Mouse (Mus musculus): ENCODE measurements at regions not wholly inside any gene's neighbourhood (a gene's known extent, or its start where the extent isn't known, plus 50 kb on each side); places are given as distances from the start of the nearest gene placed in this dataset.
"Not testable (repeated sequence)": the region's sequence is repeated elsewhere in the genome, so short reads cannot be mapped to it uniquely, and the experiment has no call there.

DNA sequence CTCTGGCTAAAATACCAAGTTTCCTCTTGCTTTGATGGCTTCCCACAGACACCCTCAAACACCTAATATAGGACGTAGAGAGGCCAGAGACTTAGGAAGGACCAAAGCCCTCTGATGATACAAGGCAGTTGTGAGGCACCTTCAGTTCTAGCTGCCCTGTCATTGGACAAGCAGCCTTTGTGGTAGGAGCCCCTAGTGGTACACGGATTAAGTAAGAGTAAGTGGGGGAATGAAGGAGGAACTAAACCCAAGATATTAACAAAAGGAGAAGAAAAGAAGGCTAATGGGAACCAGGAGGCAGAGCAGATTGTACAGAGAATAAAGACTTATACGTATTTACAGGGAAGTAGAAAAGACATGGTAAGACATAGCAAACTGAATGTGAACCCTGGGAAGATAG is 352.3 kb upstream of the Tmco5 start:
- DNase-seq, result not testable (repeated sequence)

GRCm38 (mm10) chr2:116536453-116536852 is 342.0 kb upstream of the Tmco5 start:
- no peak for DNase-seq

DNA sequence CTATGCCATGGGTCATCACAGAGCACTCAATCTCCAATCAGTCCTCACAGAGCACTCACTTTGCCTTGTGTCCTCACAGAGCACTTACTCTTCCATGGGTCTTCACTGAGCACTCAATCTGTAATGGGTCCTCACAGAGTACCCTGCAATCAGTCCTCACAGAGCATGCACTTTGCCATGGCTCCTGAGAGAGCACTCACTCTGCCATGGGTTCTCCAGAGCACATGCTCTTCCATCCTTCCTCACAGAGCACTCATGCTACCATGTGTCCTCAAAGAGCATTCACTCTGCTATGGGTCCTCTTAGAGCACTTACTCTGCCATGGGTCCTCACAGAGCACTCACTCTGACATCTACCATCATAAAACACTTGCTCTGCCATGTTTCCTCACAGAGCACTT is 319.1 kb upstream of the Tmco5 start:
- no peak for DNase-seq

DNA sequence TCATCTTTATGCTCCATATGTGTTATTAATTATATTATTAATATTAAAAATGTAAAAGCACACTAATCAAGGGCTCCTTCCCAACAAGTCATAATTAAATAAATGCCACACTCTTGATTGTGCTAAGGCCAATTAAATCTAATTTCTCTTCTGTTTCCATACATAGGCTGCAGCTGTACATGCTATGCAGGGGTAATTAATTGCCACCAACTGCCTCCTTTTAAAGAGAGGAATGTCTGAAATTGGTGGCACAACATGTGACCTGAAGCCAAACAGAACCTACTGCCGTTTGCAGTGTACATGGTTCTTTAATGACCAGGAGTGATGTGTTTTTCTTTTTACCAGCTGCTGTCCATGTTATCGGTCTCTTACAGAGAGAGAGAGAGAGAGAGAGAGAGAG is 294.5 kb upstream of the Tmco5 start:
- no peak for DNase-seq

GRCm38 (mm10) chr2:116586203-116586959 is 292.1 kb upstream of the Tmco5 start:
- DNase-seq, result no peak

- DNase-seq, result no peak
These were observed 272.6 kb upstream of the Tmco5 start for GRCm38 (mm10) chr2:116605869-116606268.

DNA sequence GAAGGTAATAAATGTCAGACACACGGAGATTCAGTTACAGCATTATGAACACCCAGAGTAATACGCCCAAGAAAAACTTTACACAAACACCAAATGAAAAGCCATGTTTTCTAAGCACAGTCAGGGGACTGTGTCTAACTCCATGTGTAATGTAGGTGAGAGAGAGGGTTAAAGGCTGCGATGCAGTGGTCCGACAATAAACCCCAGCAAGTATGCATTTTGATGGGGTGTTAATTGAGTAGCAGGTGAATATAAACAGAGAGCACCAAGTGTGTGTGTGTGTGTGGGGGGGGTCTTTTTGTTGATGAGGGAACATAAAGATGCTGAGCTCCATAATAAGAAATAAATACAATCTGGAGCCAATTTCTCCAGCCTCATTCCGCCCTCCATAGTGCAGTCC is 238.6 kb upstream of the Tmco5 start:
- DNase-seq, result no peak

GRCm38 (mm10) chr2:116652106-116652505 is 226.4 kb upstream of the Tmco5 start:
- no peak for DNase-seq

GRCm38 (mm10) chr2:116685756-116686155 is 192.7 kb upstream of the Tmco5 start:
- no peak for DNase-seq

- DNase-seq, result no peak
These were observed 180.9 kb upstream of the Tmco5 start for GRCm38 (mm10) chr2:116697542-116697941.

- DNase-seq, result no peak
These were observed 173.8 kb upstream of the Tmco5 start for GRCm38 (mm10) chr2:116704705-116705104.

- no peak for DNase-seq
These were observed 168.9 kb upstream of the Tmco5 start for GRCm38 (mm10) chr2:116709608-116710007.

DNA sequence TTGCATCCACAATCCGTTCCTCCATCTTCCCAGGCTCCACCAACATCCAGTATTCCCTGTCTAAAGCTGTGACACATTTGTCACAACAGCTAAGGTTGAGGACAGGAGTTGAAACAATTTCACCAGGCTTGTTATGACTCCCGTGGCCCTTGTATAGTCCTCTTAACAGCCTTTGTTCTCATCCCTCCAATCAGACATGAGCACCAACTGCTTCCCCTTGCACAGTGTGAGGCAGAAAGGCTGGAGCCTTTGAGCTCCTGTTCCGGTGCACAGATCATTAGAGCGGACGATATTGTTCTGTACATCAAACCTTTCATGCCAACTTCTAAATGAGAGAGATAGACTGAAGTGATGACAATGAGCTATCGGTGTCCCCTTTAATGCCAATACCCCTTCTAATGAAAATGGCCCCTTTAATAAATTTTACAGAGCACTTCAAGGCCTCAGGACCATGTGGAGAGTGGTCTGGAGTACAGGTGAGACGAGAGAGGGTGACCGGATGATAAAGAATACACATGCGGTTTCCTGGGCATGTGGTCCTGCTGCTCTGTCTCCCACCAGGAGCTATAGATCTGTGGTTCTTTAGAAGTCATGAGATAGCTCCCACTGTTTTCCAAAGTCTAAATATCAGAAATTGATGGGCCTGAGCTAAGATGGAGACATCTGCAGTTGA is 161.8 kb upstream of the Tmco5 start:
- DNase-seq, result no peak

DNA sequence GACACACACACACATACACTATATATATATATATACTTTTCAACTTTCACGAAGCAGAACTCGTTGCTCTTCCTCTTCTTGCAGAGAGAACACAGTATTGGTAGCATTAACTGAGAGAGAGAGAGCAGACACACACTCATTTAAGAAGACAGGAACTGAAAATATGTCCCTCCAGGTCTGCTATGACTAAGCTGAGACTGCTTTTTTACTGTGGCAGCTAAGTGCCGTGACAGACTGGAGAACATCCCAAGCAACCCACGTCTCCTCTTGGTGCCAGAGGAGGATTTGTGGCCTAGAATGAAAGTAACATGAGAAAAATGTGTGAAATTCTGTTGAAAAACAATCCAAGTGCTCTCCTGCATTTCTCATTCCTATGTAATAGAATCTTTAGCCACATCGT is 159.9 kb upstream of the Tmco5 start:
- peak; percentile 75 for DNase-seq

DNA sequence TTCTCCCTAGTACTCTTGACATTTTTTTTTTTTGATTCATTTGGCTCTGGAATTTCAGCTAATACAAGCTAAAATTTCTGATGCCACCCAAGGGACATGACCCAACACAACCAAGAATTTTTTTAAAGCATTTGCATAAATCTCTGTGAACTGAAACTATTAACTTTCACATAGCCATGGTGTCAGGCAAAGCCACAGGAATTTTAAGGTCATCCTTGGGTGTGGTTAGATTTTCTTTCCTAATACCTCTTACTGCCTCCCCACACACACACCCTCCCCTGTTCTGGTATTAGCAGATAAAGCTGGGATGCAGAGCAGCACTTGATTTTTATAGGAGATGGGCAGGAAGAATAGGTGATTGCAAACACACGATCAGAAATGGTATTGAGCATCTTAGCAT is 150.9 kb upstream of the Tmco5 start:
- DNase-seq, result no peak

DNA sequence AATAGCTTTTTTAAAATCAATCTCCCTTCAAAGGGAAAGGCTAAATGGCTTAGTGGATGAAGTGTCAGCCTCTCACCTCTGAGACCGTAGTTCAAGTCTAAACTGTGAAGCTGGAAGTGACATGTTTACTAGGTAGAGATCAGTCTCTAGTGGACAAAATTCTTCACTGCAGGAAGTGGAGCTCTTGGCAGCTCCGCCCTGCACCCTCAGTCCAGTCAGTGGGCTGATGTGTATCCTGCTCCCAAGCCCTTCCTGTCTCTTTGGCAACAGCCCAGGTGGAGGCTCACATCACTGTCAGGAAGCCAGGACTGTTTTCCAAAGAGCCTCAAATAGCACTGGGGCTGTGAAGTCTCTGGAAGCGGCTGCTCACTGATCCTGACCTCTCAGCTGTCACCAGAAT is 142.8 kb upstream of the Tmco5 start:
- DNase-seq, result peak; percentile 11

GRCm38 (mm10) chr2:116768459-116769047 is 109.9 kb upstream of the Tmco5 start:
- DNase-seq, result no peak

GRCm38 (mm10) chr2:116769186-116769585 is 109.3 kb upstream of the Tmco5 start:
- DNase-seq, result no peak

DNA sequence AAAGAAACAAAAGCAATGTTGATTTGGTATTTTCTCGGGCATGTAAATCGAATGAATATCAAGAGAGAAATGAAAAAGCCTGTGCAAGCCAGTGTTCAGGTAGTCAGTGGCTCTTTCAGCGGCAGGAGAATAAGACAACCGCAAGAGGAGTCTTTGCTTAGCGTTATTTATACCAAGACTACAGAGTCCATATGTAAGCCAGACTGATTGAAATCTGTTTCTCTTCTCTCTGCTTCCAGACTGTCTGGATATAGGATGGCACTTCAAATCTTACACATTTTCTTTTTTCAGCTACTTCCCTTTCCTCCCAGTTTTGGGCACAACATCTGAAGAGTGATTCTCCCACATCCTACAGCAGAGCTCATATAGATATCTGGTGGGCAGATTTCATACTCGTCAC is 105.9 kb upstream of the Tmco5 start:
- no peak for DNase-seq

GRCm38 (mm10) chr2:116800141-116800540 is 78.3 kb upstream of the Tmco5 start:
- DNase-seq, result no peak

- DNase-seq, result no peak
These were observed 76.9 kb upstream of the Tmco5 start for GRCm38 (mm10) chr2:116801578-116801977.

DNA sequence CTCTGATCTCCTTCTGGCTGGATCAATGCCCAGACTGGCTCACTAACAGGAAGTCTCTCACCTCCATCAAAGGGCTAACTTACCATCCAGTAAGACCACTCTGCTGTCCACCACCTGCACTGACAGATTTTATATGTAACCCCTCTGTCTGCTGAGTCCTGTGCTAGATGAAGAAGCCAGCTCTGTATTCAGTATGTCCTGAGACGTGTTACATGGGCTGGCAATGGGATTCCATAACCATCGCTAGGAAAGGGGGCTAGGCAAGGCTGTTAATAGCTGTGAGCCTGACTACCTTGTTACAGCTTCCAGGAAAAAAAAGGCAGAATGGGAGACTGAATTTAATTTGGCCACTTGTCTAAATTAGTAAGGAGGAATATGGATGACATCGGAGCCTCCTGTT is 71.3 kb upstream of the Tmco5 start:
- no peak for DNase-seq

DNA sequence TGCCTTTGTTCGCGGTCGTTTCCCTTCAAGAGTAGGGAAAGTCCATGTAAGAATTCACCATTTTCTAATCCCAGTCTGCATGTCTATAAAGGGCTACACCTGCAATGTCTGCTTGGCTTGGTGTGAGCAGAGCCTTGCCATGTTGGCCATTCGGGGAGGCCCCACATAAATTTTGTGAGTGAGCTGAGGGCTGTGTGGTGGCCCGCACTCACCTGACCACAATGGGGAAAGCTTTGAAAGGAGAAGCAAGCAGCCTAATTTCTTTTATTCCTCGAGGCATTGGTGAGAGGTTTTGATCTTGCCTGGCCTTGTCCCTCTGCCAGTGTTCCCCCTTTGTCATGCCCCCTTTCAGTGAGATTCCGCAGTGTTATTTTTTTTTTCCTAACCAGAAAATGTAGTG is 70.9 kb upstream of the Tmco5 start:
- DNase-seq, result no peak

GRCm38 (mm10) chr2:116808113-116808512 is 70.4 kb upstream of the Tmco5 start:
- no peak for DNase-seq
